Mouse (Mus musculus): ENCODE measurements around the gene Acad11. TPM values are rescaled to one million over a fixed set of nuclear protein-coding genes. Genes with fewer than 3 reads are reported as not detected.
A peak's percentile ranks its signal among the peaks of the same experiment; 100 is the strongest.

Acad11 gene
- polyA plus RNA-seq, 1 experiment from 2014 or later, result 35.5 TPM

- H3K36me3 ChIP-seq (ENCODE audit: control insufficient read depth, insufficient read depth), result no peaks in the 10 kb centered on the region
These were observed 46.0 kb downstream of the Acad11 start for GRCm38 (mm10) chr9:104109151-104109550.

GRCm38 (mm10) chr9:104123101-104123500 is 59.9 kb downstream of the Acad11 start:
- Histone ChIP-seq H3K27ac (ENCODE audit: low read length) (no peak overlapping the region), H3K9me3 (replicated peaks; ENCODE audit: control insufficient read depth, low read length) (no peaks in the 10 kb centered on the region), H3K36me3 (ENCODE audit: control insufficient read depth, insufficient read depth) (no peaks in the 10 kb centered on the region; the same call in 1 of the 2 replicates), H3K27me3 (ENCODE audit: control insufficient read depth, insufficient read depth, low read depth, low read length) (no peaks in the 10 kb centered on the region), H3K9ac (ENCODE audit: low read depth, low read length) (no peak overlapping the region), H3K4me2 (ENCODE audit: low read depth, low read length) (no peak overlapping the region), H3K4me1 (ENCODE audit: control insufficient read depth, low read depth, low read length) (no peaks in the 10 kb centered on the region), H3K4me3 (ENCODE audit: low read depth, low read length) (no peak overlapping the region)
- ATAC-seq (ENCODE audit: low read depth), result no peak
- WGBS (ENCODE audit: insufficient replicate concordance), result 26% methylated on average over 5 of the region's 5 CpGs

More at GRCm38 (mm10) chr9:104109151-104109550, 46.0 kb downstream of the Acad11 start:
- no peak overlapping the region for H3K4me2 ChIP-seq (ENCODE audit: low read depth, low read length)
- no peak for ATAC-seq (ENCODE audit: low read depth)
- no peaks in the 10 kb centered on the region for H3K9me3 ChIP-seq (replicated peaks; ENCODE audit: control insufficient read depth, low read length)
- H3K4me1 ChIP-seq (ENCODE audit: control insufficient read depth, low read depth, low read length), result no peaks in the 10 kb centered on the region
- H3K27me3 ChIP-seq (ENCODE audit: control insufficient read depth, insufficient read depth, low read depth, low read length), result no peaks in the 10 kb centered on the region
- 86% methylated on average over 5 of the region's 5 CpGs for WGBS (ENCODE audit: insufficient replicate concordance)
- H3K9ac ChIP-seq (ENCODE audit: low read depth, low read length), result no peak overlapping the region
- no peak overlapping the region for H3K27ac ChIP-seq (ENCODE audit: low read length)
- no peak overlapping the region for H3K4me3 ChIP-seq (ENCODE audit: low read depth, low read length)

GRCm38 (mm10) chr9:104123622-104124021 is 60.4 kb downstream of the Acad11 start:
- no peak for ATAC-seq (ENCODE audit: low read depth)
- Histone ChIP-seq H3K27me3 (ENCODE audit: control insufficient read depth, insufficient read depth, low read depth, low read length) (no peaks in the 10 kb centered on the region), H3K27ac (ENCODE audit: low read length) (no peak overlapping the region), H3K36me3 (ENCODE audit: control insufficient read depth, insufficient read depth) (no peaks in the 10 kb centered on the region; the same call in 1 of the 2 replicates), H3K4me2 (ENCODE audit: low read depth, low read length) (no peak overlapping the region), H3K4me1 (ENCODE audit: control insufficient read depth, low read depth, low read length) (no peaks in the 10 kb centered on the region), H3K9me3 (replicated peaks; ENCODE audit: control insufficient read depth, low read length) (no peaks in the 10 kb centered on the region), H3K4me3 (ENCODE audit: low read depth, low read length) (no peak overlapping the region), H3K9ac (ENCODE audit: low read depth, low read length) (no peak overlapping the region)
- WGBS (ENCODE audit: insufficient replicate concordance), result 49% methylated on average over 5 of the region's 5 CpGs

GRCm38 (mm10) chr9:104126833-104127232 is 63.7 kb downstream of the Acad11 start, which contains the start of gene Ackr4:
Gene Ackr4, minus strand, starts transcription at chr9:104126933.
- Histone ChIP-seq H3K27ac (ENCODE audit: low read length) (no peak within 1 kb of the TSS), H3K27me3 (ENCODE audit: control insufficient read depth, insufficient read depth, low read depth, low read length) (no peaks in the 10 kb centered on the region), H3K4me3 (ENCODE audit: low read depth, low read length) (no peak within 1 kb of the TSS), H3K9ac (ENCODE audit: low read depth, low read length) (no peak within 1 kb of the TSS), H3K36me3 (ENCODE audit: control insufficient read depth, insufficient read depth) (no peaks in the 10 kb centered on the region; the same call in 1 of the 2 replicates), H3K9me3 (replicated peaks; ENCODE audit: control insufficient read depth, low read length) (no peaks in the 10 kb centered on the region), H3K4me2 (ENCODE audit: low read depth, low read length) (no peak within 1 kb of the TSS), H3K4me1 (ENCODE audit: control insufficient read depth, low read depth, low read length) (no peaks in the 10 kb centered on the region)
- no peak for ATAC-seq (ENCODE audit: low read depth)
- WGBS (ENCODE audit: insufficient replicate concordance), result 60% methylated on average over 3 of the region's 3 CpGs

- Histone ChIP-seq H3K27me3 (ENCODE audit: control insufficient read depth, insufficient read depth, low read depth, low read length) (no peaks in the 10 kb centered on the region), H3K9ac (ENCODE audit: low read depth, low read length) (no peak overlapping the region), H3K36me3 (ENCODE audit: control insufficient read depth, insufficient read depth) (no peaks in the 10 kb centered on the region; the same call in 1 of the 2 replicates), H3K4me3 (ENCODE audit: low read depth, low read length) (no peak overlapping the region), H3K4me2 (ENCODE audit: low read depth, low read length) (no peak overlapping the region), H3K27ac (ENCODE audit: low read length) (no peak overlapping the region), H3K9me3 (replicated peaks; ENCODE audit: control insufficient read depth, low read length) (no peaks in the 10 kb centered on the region), H3K4me1 (ENCODE audit: control insufficient read depth, low read depth, low read length) (no peaks in the 10 kb centered on the region)
- ATAC-seq (ENCODE audit: low read depth), result no peak
- WGBS (ENCODE audit: insufficient replicate concordance), result 56% methylated on average over 2 of the region's 2 CpGs
These were observed 64.9 kb downstream of the Acad11 start for GRCm38 (mm10) chr9:104128110-104128509.

GRCm38 (mm10) chr9:104130141-104130755 is 67.1 kb downstream of the Acad11 start:
- Histone ChIP-seq H3K27me3 (ENCODE audit: control insufficient read depth, insufficient read depth, low read depth, low read length) (no peaks in the 10 kb centered on the region), H3K4me1 (ENCODE audit: control insufficient read depth, low read depth, low read length) (no peaks in the 10 kb centered on the region), H3K4me2 (ENCODE audit: low read depth, low read length) (no peak overlapping the region), H3K27ac (ENCODE audit: low read length) (no peak overlapping the region), H3K9ac (ENCODE audit: low read depth, low read length) (no peak overlapping the region), H3K9me3 (replicated peaks; ENCODE audit: control insufficient read depth, low read length) (no peaks in the 10 kb centered on the region), H3K36me3 (ENCODE audit: control insufficient read depth, insufficient read depth) (no peaks in the 10 kb centered on the region), H3K4me3 (ENCODE audit: low read depth, low read length) (no peak overlapping the region)
- ATAC-seq (ENCODE audit: low read depth), result 0 out of 2 replicates have a peak, but pooled peaks have one; percentile 19
- 68% methylated on average over 9 of the region's 9 CpGs for WGBS (ENCODE audit: insufficient replicate concordance)

- Histone ChIP-seq H3K4me1 (ENCODE audit: control insufficient read depth, low read depth, low read length) (no peaks in the 10 kb centered on the region), H3K9me3 (replicated peaks; ENCODE audit: control insufficient read depth, low read length) (no peaks in the 10 kb centered on the region), H3K27me3 (ENCODE audit: control insufficient read depth, insufficient read depth, low read depth, low read length) (no peaks in the 10 kb centered on the region), H3K27ac (ENCODE audit: low read length) (no peak overlapping the region), H3K9ac (ENCODE audit: low read depth, low read length) (no peak overlapping the region), H3K4me2 (ENCODE audit: low read depth, low read length) (no peak overlapping the region), H3K4me3 (ENCODE audit: low read depth, low read length) (no peak overlapping the region), H3K36me3 (ENCODE audit: control insufficient read depth, insufficient read depth) (no peaks in the 10 kb centered on the region)
- ATAC-seq (ENCODE audit: low read depth), result no peak
- 49% methylated on average over 6 of the region's 6 CpGs for WGBS (ENCODE audit: insufficient replicate concordance)
These were observed 77.2 kb downstream of the Acad11 start for GRCm38 (mm10) chr9:104140351-104140750.

GRCm38 (mm10) chr9:104142805-104143204 is 79.6 kb downstream of the Acad11 start:
- no peak overlapping the region for H3K4me3 ChIP-seq (ENCODE audit: low read depth, low read length)
- no peaks in the 10 kb centered on the region for H3K4me1 ChIP-seq (ENCODE audit: control insufficient read depth, low read depth, low read length)
- 0 out of 2 replicates have a peak, but pooled peaks have one; percentile 27 for ATAC-seq (ENCODE audit: low read depth)
- no peak overlapping the region for H3K27ac ChIP-seq (ENCODE audit: low read length)
- H3K9ac ChIP-seq (ENCODE audit: low read depth, low read length), result no peak overlapping the region
- no peaks in the 10 kb centered on the region for H3K36me3 ChIP-seq (ENCODE audit: control insufficient read depth, insufficient read depth)
- no peaks in the 10 kb centered on the region for H3K27me3 ChIP-seq (ENCODE audit: control insufficient read depth, insufficient read depth, low read depth, low read length)
- H3K4me2 ChIP-seq (ENCODE audit: low read depth, low read length), result no peak overlapping the region
- WGBS (ENCODE audit: insufficient replicate concordance), result 71% methylated on average over 14 of the region's 14 CpGs
- no peaks in the 10 kb centered on the region for H3K9me3 ChIP-seq (replicated peaks; ENCODE audit: control insufficient read depth, low read length)

GRCm38 (mm10) chr9:104144314-104144996 is 81.3 kb downstream of the Acad11 start:
- no peak overlapping the region for H3K27ac ChIP-seq (ENCODE audit: low read length)
- H3K4me3 ChIP-seq (ENCODE audit: low read depth, low read length), result no peak overlapping the region
- 63% methylated on average over 8 of the region's 8 CpGs for WGBS (ENCODE audit: insufficient replicate concordance)
- no peaks in the 10 kb centered on the region for H3K27me3 ChIP-seq (ENCODE audit: control insufficient read depth, insufficient read depth, low read depth, low read length)
- no peak overlapping the region for H3K9ac ChIP-seq (ENCODE audit: low read depth, low read length)
- H3K36me3 ChIP-seq (ENCODE audit: control insufficient read depth, insufficient read depth), result no peaks in the 10 kb centered on the region
- no peaks in the 10 kb centered on the region for H3K9me3 ChIP-seq (replicated peaks; ENCODE audit: control insufficient read depth, low read length)
- H3K4me2 ChIP-seq (ENCODE audit: low read depth, low read length), result no peak overlapping the region
- H3K4me1 ChIP-seq (ENCODE audit: control insufficient read depth, low read depth, low read length), result no peaks in the 10 kb centered on the region
- ATAC-seq (ENCODE audit: low read depth), result no peak
